Mouse (Mus musculus): ENCODE data around the gene Agbl5.

- TF ChIP-seq GATA1 (IDR thresholded peaks at IDR 0.05; ENCODE audit: low read length) (no peak), TAL1 (IDR thresholded peaks at IDR 0.05; ENCODE audit: low read length) (no peak)
These were observed 1.8 kb upstream of the Agbl5 start for GRCm38 (mm10) chr5:30886731-30887130.

All from erythroblast, embryonic 14.5 days (primary cell).